Mouse (Mus musculus): Measurements from ENCODE around the gene Naaladl1.

The Naaladl1 gene

DNA sequence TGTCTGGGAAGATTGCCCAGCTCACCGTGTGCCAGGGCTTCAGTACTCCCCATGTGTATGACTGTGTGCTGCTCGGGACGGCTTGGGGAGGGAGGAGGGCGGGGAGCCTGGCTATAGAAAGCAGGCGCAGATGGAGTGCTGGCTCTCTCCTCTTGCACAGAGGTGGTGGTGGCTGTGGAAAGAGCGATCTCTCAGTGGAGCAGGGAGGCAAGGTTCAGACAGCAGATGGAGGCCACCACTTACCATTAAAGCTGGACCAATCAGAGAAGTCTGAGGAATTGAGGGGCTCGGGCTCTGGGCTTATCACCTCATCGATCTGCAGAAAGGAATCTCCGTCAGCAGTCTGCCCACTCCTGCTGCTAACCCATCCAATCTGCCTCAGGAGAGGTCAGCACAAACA is 23.4 kb upstream of the Naaladl1 start, which contains the start of gene Gm28374:
TSS of gene Gm28374 (minus strand) at position 101 of the 400 bp plus-strand sequence.
- DNase-seq (ENCODE audit: low read depth, low spot score) = no peak

- peak; percentile 98 for DNase-seq (ENCODE audit: low read depth, low spot score)
Observed at GRCm38 (mm10) chr19:6084478-6085248, 20.9 kb upstream of the Naaladl1 start, which contains the start of the genes Zfpl1 and Cdca5. Gene Zfpl1 (minus strand): TSS chr19:6084956. Gene Cdca5 (plus strand): TSS chr19:6084983.

- DNase-seq (ENCODE audit: low read depth, low spot score) = peak; percentile 55
Observed at GRCm38 (mm10) chr19:6085417-6085879, 20.1 kb upstream of the Naaladl1 start.

- no peak for DNase-seq (ENCODE audit: low read depth, low spot score)
Observed at GRCm38 (mm10) chr19:6088841-6089240, 16.7 kb upstream of the Naaladl1 start.

- DNase-seq (ENCODE audit: low read depth, low spot score) = no peak
Observed at GRCm38 (mm10) chr19:6094119-6094518, 11.5 kb upstream of the Naaladl1 start, which contains the start of gene AC131692.1. Gene AC131692.1 (plus strand): TSS chr19:6094419.

DNA sequence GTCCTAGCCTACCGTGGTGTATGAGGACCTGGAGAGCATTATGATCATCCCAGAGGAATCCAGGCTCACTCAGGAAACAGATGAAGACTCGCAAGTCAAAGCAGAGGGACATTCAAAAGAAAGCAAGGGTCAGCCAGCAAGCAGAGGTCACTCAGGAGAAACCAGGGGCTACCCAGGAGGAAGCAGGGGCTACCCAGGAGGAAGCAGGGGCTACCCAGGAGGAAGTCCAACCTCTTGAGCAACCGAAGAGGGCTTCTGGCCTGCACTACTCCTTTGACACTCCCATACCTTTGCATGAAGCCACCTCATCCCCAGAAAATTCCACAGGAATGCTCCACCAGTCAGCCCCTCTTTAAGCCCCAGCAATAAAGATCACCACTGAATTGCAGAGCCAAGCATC is 7.7 kb upstream of the Naaladl1 start:
- no peak for DNase-seq (ENCODE audit: low read depth, low spot score)

DNA sequence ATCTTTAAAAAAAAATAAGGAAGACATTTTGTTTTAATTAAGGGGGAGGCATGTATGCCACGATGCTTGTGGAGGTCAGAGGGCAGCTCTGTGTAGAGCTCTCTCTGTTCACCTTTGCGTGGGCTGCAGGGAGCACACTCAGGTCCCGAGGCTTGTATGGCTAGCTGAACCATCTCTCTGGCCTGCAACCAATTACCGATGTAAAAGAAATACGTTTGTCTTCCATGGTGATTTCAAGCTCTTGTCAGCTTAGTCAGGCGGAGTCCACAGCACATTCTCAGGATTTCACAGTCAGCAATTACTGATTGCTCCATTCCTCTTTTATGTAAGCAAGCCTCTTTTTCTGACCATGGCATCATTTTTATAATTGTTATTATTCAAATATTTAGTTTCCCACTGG is 4.4 kb upstream of the Naaladl1 start:
- no peak for DNase-seq (ENCODE audit: low read depth, low spot score)

- no peak for DNase-seq (ENCODE audit: low read depth, low spot score)
Observed at GRCm38 (mm10) chr19:6102169-6102853, 3.3 kb upstream of the Naaladl1 start.

DNA sequence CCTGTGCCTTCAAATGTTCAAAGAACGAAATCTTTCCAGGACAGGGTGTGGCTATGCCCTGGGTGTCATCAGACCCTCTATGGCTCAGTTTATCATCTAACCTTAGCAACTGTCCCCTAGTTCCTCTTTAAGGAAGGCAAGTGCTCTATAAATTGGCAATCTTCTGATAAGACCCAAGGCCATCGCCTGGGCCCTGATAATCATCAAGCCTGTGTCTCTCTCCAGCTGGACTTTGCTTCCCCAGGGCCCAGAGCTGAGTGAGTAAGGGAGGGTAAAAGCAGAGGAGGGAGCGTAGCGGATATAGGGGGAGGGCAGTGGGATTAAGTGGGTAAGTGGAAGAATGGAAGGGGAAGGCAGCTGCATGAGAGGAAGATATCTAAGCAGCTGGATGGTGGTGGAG is 1.1 kb upstream of the Naaladl1 start:
- no peak for DNase-seq (ENCODE audit: low read depth, low spot score)

GRCm38 (mm10) chr19:6113116-6113515 is 7.5 kb downstream of the Naaladl1 start:
- DNase-seq (ENCODE audit: low read depth, low spot score) = no peak

DNA sequence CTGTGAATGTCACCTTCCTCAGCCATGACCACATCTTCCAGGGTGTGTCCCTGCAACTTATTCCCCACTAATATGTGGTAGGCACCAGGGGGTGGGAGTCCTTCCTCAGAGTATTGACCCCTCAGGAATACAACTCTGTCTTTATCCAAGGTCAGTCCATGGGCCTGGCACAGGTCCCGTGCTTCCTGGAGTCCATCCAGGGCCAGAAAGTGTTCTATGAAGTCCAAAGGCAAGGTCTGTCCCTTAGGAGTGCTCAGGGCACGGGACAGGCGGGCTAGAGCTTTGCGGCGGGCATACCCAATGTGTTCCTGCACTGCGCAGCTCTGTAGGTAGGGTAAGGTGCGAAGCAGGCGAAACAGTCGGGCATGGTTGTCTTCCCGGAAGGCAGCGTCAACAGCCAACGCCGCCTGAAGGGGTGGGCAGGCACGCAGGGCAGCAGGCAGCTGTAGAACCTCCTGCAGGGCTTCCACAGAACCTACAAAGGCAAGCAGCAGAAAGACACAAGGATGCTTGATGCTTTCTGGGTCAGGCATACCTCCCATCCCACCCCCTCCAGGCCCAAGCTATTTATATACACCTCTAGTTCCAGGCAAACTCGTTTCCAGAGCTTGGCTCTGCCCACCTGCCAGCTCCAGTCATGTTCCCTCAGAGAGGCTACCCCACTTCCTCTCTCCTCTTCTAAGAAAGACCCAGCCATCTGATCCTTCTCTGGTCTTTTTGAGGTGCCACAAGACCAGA is 10.7 kb downstream of the Naaladl1 start:
- no peak for DNase-seq (ENCODE audit: low read depth, low spot score)

DNA sequence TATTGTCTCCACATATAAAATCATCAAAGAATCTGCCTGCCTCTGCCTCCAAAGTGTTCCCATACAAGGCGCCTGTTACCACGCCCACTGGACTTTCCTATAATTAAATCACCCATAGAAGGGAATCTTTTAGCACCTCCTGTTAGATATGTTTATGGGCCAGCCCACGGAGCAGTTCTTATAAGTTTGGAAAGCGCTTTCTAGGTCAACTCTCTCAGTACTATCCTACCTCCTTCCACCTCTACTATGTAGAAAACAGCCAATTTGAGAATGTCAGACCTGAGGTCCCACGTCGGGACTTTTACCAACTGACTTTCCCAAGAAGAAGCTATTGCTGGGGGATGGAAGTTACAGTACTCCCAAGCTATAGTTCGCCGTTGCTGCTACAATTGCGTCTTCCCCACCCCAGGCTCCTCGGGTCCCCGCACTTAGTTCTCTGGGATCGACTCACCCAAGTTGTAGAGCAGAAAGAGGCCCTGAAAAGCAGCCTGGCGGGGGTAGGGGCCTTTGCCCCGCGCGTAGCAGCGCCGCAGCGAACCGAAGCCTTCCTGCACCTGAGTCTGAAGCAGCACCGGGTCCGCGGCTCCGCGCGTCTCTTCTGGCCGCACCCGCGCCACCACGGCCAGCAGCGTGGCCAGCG is 11.9 kb downstream of the Naaladl1 start:
- DNase-seq (ENCODE audit: low read depth, low spot score) = no peak

GRCm38 (mm10) chr19:6117986-6118676 is 12.5 kb downstream of the Naaladl1 start, which contains the start of gene Sac3d1:
Gene Sac3d1 (minus strand): TSS chr19:6118650.
- peak; percentile 91 for DNase-seq (ENCODE audit: low read depth, low spot score)

DNA sequence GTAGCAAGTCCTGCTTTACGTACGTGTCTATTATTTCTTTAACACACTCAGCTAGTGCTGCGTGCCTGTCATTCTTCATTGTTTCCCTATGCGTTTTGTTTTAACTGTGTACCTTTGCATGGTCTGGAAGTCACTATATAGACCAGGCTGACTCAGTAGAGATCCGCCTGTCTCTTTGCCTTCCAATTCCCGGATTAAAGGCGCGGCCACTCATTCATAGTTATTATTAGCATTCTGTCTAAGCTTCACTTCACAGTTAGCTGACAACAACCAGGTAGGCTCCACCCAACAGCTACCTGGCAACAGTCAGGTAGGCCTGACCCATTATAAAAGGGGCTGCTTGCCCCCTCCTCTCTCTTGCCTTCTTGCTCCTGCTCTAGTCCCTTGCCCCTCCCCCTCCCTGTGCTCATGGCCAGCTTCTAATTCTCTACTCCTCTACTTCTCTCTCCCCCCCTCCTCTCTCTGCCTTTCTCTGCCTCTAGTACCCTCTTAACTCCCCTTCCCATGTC is 13.1 kb downstream of the Naaladl1 start:
- no peak for DNase-seq (ENCODE audit: low read depth, low spot score)

DNA sequence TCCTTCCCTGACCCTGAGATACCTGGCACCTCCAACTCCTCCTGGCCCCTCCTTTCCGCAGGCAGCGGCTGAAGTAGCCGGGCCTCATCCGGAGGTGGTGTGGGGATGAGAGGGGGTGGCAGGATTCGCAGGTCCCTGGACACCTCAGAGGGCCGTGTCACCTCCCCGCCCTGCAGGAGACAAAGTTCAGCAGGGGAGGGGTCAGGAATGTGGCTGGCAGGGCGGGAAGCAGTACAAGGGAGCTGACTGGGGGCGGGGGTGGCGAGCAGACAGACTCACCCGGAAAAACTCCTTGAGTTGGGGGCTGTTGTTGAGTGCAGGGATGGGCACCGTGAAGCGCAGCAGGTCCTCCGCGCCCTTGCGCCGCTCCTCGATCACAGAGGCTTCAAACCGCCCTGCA is 16.2 kb downstream of the Naaladl1 start:
- DNase-seq (ENCODE audit: low read depth, low spot score) = no peak

GRCm38 (mm10) chr19:6123330-6123729 is 17.7 kb downstream of the Naaladl1 start:
- no peak for DNase-seq (ENCODE audit: low read depth, low spot score)

- no peak for DNase-seq (ENCODE audit: low read depth, low spot score)
Observed at GRCm38 (mm10) chr19:6124898-6125297, 19.3 kb downstream of the Naaladl1 start.

GRCm38 (mm10) chr19:6126289-6126688 is 20.7 kb downstream of the Naaladl1 start:
- no peak for DNase-seq (ENCODE audit: low read depth, low spot score)

DNA sequence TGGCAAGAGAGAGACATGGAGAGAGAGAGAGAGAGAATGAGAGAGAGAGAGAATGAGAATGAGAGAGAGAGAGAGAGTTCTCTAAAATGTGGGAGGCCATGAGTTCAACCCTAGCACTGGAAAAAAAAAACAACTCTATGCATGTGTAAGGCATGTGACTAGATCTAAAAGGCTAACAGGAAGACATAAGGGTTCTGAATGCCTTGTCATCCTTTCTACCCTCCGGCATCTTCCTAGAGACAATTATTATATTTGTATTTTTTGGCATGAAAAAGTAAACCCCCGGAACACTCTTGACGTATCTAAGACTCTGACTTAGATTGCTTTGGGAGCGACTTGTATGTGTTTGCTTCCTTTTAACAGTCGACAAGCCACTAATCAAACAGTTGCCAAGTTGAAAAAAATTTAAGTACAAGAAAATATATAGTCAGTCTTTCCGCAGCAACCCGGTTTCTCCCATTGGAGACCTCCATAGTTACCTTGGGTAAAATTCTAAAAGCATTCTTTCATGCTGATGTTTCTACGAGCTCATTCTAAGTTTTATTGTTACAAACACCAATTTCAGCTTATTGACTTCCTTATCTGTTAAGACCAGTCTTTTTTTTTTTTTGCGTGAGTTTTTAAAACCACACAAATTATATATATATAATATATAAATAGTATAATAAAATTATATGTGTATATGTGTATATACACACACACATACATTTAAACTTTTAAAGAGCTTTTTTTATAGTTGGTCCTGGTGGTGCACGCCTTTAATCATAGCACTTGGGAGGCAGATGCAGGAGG is 21.4 kb downstream of the Naaladl1 start:
- no peak for DNase-seq (ENCODE audit: low read depth, low spot score)
